Mouse (Mus musculus) inflammation-experienced regulatory T-cells, adult 6 months (primary cell): ENCODE measurements at regions not wholly inside any gene's neighbourhood (a gene's known extent, or its start where the extent isn't known, plus 50 kb on each side); places are given as distances from the start of the nearest gene placed in this dataset.

Experiments
- ATAC-seq: one replicate; pipeline ENCODE4 v1.8.0; 2017

- ATAC-seq = no peak
Measured at GRCm38 (mm10) chr5:101120509-101121201, 275.1 kb downstream of the Gpat3 start.

- ATAC-seq = no peak
Measured at GRCm38 (mm10) chr5:101112151-101112769, 266.7 kb downstream of the Gpat3 start.

DNA sequence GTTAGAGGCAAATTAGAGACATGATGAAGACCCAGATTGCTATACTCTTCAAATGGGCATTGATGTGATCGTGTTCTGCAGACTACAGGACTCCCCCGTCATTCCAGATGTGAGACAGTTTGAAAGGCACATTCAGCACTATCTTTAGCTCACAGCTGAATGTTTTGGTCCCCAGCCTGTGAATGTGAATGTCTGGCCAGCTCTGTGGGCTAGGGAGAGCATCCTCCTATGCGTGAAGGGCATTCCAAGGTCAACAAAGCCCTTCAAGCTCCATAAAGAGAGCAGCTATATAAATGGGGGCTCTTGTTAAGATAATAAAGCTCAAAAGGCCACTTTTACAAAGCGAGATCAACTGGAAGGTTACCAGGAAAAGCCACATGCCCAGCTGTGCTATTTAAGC, 266.1 kb downstream of the Gpat3 start:
- ATAC-seq = no peak

GRCm38 (mm10) chr5:101100975-101101699, 255.6 kb downstream of the Gpat3 start:
- ATAC-seq = no peak

- ATAC-seq = no peak
Measured at GRCm38 (mm10) chr5:101091027-101091598, 245.6 kb downstream of the Gpat3 start.

GRCm38 (mm10) chr5:101090415-101091026, 245.0 kb downstream of the Gpat3 start:
- ATAC-seq = no peak

GRCm38 (mm10) chr5:101085199-101085598, 239.7 kb downstream of the Gpat3 start:
- ATAC-seq = no peak

DNA sequence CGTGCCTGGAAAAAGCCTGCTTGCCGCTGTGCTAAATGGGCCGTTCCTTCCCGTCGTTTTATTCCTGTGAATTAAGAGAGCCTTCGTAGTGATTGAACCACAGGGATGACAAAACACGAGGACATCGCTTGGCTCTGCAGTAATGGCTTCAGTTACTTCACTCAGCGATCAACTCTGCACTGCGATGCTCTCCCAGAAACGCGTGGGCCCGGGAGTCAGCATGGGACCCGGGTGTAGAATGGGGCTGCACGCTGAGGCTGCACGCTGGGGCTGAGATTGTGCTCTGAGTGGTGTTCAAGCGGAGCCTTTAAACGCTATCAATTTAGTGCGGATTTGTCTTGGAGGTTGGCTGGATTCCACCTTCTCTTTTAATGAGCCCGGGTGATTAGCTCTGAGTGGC, 237.1 kb downstream of the Gpat3 start:
- no peak for ATAC-seq

- no peak for ATAC-seq
Measured at GRCm38 (mm10) chr5:101064308-101064707, 218.8 kb downstream of the Gpat3 start.

- no peak for ATAC-seq
Measured at GRCm38 (mm10) chr5:101063254-101063653, 217.7 kb downstream of the Gpat3 start.

DNA sequence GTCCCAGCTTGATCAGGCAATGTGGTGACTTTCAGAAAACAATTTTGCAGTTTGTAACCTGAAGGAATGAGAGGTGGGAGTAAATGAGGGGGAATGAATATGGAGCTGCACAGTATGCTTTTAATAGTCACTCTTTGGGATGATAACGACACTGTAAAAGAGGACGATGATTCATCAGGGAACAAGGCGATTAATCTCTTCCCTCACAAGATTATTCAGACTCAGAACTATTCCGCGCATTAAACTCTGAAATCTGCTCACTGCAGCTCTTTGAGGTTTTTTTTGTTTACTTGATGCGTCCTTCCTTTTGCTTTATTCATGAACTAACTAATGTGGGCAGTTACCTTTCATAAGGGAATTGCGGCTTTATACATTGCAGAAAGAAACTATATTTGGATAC, 206.1 kb downstream of the Gpat3 start:
- ATAC-seq = no peak

DNA sequence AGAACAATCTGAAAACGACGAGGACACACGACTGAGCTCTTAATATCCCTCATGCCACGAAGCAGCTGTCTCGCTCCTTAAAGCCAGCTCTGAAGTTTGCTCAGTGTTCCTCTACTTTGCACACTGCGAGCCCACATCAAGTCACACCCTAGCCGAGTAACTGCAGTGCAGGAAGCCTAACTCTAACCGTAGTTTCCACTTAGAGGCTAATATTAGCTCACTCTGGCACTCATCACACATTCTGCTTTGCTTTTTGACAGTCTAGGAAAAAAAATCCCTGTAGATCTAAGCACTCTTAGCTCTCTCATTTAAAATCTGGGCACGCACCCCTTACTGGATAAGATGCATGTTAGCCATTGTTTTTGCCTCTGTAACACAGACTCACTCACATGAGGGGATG, 195.0 kb downstream of the Gpat3 start:
- no peak for ATAC-seq

GRCm38 (mm10) chr5:101032968-101033367, 187.5 kb downstream of the Gpat3 start:
- no peak for ATAC-seq

DNA sequence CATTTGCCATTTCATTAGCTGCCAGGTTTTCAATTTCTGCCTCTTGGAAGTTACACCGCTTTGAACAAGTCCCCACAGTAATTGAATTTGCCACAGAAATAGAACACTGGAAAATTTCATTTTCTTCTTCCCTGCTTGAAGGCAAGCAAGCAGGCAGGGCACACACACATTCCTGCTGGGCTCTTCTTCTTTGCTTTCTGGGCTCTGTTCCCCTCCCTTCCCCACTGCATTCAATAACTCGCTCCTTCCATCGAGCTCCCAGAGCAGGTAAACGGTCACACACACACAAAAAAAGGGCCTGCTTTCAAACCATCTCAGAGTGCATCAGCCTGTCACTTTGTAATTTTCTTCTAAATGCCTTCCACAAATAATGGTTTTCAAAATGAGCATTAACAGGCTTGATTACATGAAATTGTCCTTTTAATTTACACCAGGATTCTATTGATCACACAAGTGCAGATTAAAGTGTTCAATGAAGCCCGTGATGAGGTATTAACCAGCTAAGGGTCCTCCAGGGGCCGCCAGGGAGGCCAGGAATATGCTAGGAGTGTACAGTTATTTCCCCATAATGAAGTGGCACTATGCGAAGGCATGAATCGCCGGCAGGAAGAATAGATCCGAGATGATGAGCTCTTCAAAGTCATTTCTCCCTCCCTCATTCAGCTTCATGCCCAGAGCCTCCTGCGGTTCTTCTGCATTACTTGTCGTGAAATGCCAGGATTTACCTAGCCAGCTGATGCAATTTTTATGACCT, 186.8 kb downstream of the Gpat3 start:
- no peak for ATAC-seq

GRCm38 (mm10) chr5:101024796-101025195, 179.3 kb downstream of the Gpat3 start:
- no peak for ATAC-seq

- ATAC-seq = no peak
Measured at GRCm38 (mm10) chr5:101023784-101024183, 178.3 kb downstream of the Gpat3 start.

DNA sequence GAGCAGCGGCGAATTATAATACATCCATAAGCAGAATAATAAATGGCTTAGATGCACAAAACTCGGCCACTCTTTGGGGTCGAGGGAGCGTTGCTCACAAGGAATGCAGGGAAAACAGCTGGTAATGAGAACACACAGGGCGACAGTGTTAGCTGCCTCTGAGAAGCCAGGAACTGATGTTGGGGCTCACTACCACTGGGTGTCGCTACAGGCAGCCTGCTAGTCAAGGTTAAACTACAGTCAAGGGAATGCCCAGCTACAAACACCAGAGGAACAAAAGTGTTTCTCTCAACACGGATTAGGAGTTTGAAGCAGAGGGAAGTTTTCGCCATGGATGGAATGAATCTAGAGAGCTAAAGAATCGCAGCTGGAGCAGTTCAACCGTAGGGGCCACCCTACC, 175.3 kb downstream of the Gpat3 start:
- no peak for ATAC-seq

DNA sequence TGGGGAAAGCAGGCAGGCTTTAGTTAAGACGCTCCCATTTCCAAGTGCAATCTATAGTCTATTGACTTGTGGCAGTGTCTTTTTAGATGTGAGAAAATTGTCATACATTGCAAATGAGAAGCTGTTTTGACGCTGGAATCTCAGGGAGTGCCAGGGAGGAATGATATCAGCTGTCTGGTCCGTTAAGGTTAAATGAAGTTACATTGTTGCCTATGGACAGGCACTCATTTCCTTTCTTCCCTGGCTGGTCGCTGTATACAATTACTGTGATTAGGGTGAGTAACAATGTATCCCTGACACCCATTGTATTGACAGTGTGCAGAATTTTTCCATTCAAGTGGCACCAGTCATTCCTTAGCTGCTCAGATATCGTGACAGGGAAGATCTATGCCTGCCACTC, 168.3 kb downstream of the Gpat3 start:
- no peak for ATAC-seq

GRCm38 (mm10) chr5:101005216-101005615, 159.7 kb downstream of the Gpat3 start:
- ATAC-seq = no peak

DNA sequence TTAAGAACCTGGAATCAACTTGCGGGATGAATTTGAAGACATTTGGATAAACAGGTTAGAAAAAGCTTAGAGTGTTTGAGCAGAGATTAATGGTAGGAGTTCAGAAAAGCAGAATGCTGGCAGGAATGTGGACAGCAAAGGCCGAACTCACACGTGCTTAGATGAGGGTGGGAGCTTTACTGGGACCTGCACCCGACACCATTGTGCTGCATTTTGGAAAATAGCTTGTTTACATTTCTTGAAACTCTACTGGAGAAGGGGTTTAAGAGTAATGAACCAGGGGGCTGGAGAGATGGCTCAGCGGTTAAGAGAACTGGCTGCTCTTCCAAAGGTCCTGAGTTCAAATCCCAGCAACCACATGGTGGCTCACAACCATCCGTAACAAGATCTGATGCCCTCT, 154.9 kb downstream of the Gpat3 start:
- no peak for ATAC-seq

- no peak for ATAC-seq
Measured at GRCm38 (mm10) chr5:100992365-100992764, 146.9 kb downstream of the Gpat3 start.

- ATAC-seq = no peak
Measured at GRCm38 (mm10) chr5:100991626-100992025, 146.1 kb downstream of the Gpat3 start.

DNA sequence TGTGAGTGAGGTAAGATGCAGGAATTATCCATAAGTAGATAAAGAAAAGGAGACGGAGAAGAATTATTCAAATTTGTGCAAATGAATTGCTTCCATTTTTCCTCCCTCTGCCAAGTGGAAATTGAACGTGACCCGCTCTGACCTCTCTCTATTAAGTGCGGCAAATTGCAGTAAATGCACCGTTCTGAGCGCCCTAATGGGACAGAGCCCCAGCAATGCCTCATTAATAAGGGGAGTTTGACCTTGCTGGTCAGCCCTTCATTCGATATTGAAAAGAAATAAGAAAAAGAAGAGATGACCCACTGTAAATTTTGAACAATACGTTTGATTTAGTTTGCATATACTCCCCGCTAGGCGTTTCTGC, 137.0 kb downstream of the Gpat3 start:
- ATAC-seq = no peak
